13 mouse cellular contexts compared by ENCODE assay signal in genomic region chr6:31692024-31692423, GRCm38 (mm10).
DNase-seq lines count a peak whose midpoint lies in the region.
"Had no signal": no experiment of that assay in that cellular context is flagged by ENCODE, and none has a peak within 500 bp of the region (broad histone marks: within the 10 kb centered on the region; RNA-seq: fewer than 3 reads in every experiment).

No protein-coding gene starts in this region.

- peak; percentile 88 for DNase-seq in heart, adult 11 months
- no peak for DNase-seq in heart, adult 18-20 months
- DNase-seq: adrenal gland, adult 2 months; adrenal gland, adult 8-10 months; adrenal gland, postnatal 10 days; adrenal gland, postnatal 14 days; adrenal gland, postnatal 25 days; adrenal gland, postnatal 36 days; B cell, adult 2 months; cerebellum, adult 11 months; cerebellum, adult 11-12 months; cerebellum, adult 18-20 months; cerebellum, adult 2 months had no signal
